Mouse (Mus musculus) liver, postnatal 0 days (tissue): ENCODE data around the gene Cfl1. TPM values are rescaled to one million over a fixed set of nuclear protein-coding genes. Genes with fewer than 3 reads are reported as not detected.
"Not testable (repeated sequence)": the region's sequence is repeated elsewhere in the genome, so short reads cannot be mapped to it uniquely, and the experiment has no call there.

Experiments used
- ATAC-seq: fragments of 200-750 bp; cut with Nextera tagmentation; 2 replicates; pipeline ENCODE4 v1.8.0; 2017; ENCODE audit warnings: mild to moderate bottlenecking, moderate library complexity
- DNase-seq: peaks from one replicate; pipeline ENCODE4 v3.0.0-alpha.2; 2016
- H3K27ac ChIP-seq: fragments of 300-500 bp; sonication (generic); 2 replicates; pipeline ENCODE4 v1.5.1; 2014; ENCODE audit warnings: antibody characterized with exemption, moderate library complexity, mild to moderate bottlenecking, low read depth
- H3K27me3 ChIP-seq: fragments of 300-500 bp; sonication (generic); 2 replicates; pipeline ENCODE4 v1.6.1; 2014; ENCODE audit warnings: low read length, control low read depth, mixed read lengths; ENCODE audit not compliant: insufficient read depth
- H3K36me3 ChIP-seq: fragments of 300-500 bp; sonication (generic); replicated peaks from 2 replicates; pipeline ENCODE4 v1.6.1; 2014; ENCODE audit warnings: mild to moderate bottlenecking, control low read depth, low read length, moderate library complexity, mixed read lengths; ENCODE audit not compliant: insufficient read depth
- H3K4me1 ChIP-seq: fragments of 300-500 bp; sonication (generic); 2 replicates; pipeline ENCODE4 v1.6.1; 2014; ENCODE audit warnings: antibody characterized with exemption, mild to moderate bottlenecking, control low read depth; ENCODE audit not compliant: insufficient read depth
- H3K4me2 ChIP-seq: fragments of 300-500 bp; sonication (generic); 2 replicates; pipeline ENCODE4 v1.6.1; 2014; ENCODE audit warnings: low read depth, mild to moderate bottlenecking, low read length, moderate library complexity, mixed read lengths
- H3K4me3 ChIP-seq: fragments of 300-500 bp; sonication (generic); 2 replicates; pipeline ENCODE4 v1.5.1; 2014; ENCODE audit warnings: low read depth, low read length
- H3K9ac ChIP-seq: fragments of 300-500 bp; sonication (generic); replicated peaks from 2 replicates; pipeline ENCODE4 v1.6.1; 2014; ENCODE audit warnings: mild to moderate bottlenecking, moderate library complexity
- H3K9me3 ChIP-seq: fragments of 300-500 bp; sonication (generic); 2 replicates; pipeline ENCODE4 v1.6.1; 2016; ENCODE audit warnings: mild to moderate bottlenecking, control low read depth, low read length, mixed read lengths
- CTCF ChIP-seq: sonication (generic); IDR thresholded peaks from 2 replicates; pipeline ENCODE4 v1.5.1; 2016; ENCODE audit warnings: antibody characterized with exemption, low read depth
- EP300 ChIP-seq: IDR thresholded peaks from 2 replicates; pipeline ENCODE4 v1.6.1; 2016; ENCODE audit warnings: antibody characterized with exemption, low read depth, mild to moderate bottlenecking
- WGBS: fragments of 180-500 bp; shearing (Covaris S2); extraction: QIAGEN DNeasy Blood & Tissue Kit; methylation state at CpG from one replicate; pipeline ENCODE4 v1.1.7; 2014; ENCODE audit not compliant: insufficient replicate concordance; 5-methylcytosine and 5-hydroxymethylcytosine counted together
- polyA plus RNA-seq: library from polyadenylated mRNA; unstranded; fragments of >200 nt; fragmentation: Nextera tagmentation; extraction: Ambion mirVana; gene quantifications from 2 replicates; pipeline ENCODE4 v1.2.1, GENCODE M21; 2015

Cfl1 gene
- polyA plus RNA-seq, 1 experiment from 2014 or later: 843 TPM

- H3K27ac ChIP-seq: peak overlapping the region; percentile 99
- H3K4me1 ChIP-seq: peaks cover 31% of the 10 kb centered on the region
- H3K4me2 ChIP-seq: peak overlapping the region; percentile 79
- TF ChIP-seq EP300 (no peak; the same call in 1 of the 2 replicates), CTCF (0 out of 2 replicates have a peak, but pooled peaks have one; percentile 3)
- under 1% methylated on average over 55 of the region's 59 CpGs for WGBS
- peak; percentile 38 for ATAC-seq
- H3K4me3 ChIP-seq: peak overlapping the region; percentile 99
- H3K9me3 ChIP-seq: no peaks in the 10 kb centered on the region
- peak; percentile 87 for DNase-seq
- H3K27me3 ChIP-seq: no peaks in the 10 kb centered on the region
- peak overlapping the region; percentile 99 for H3K9ac ChIP-seq
- peaks cover 31% of the 10 kb centered on the region for H3K36me3 ChIP-seq
Observed at GRCm38 (mm10) chr19:5490898-5491708, 848 bp downstream of the Cfl1 start.

DNA sequence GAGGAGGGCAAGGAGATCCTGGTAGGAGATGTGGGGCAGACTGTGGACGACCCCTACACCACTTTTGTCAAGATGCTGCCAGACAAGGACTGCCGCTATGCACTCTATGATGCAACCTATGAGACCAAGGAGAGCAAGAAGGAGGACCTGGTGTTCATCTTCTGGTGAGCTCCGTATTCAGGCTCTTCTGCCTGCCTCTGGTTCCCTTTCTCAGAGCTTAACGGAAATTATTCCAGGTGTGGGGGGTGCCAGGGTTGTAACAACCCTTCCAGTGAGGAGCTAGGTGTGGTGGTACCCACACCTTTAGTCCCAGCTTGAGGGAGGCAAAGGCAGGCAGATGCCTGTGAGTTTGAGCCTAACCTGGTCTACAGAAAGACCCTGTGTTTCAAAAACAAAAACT is 2.4 kb downstream of the Cfl1 start:
- Histone ChIP-seq H3K27me3 (no peaks in the 10 kb centered on the region), H3K4me3 (no peak overlapping the region), H3K4me2 (no peak overlapping the region), H3K36me3 (peaks cover 44% of the 10 kb centered on the region), H3K9me3 (no peaks in the 10 kb centered on the region), H3K27ac (no peak overlapping the region), H3K4me1 (peaks cover 20% of the 10 kb centered on the region), H3K9ac (0 out of 2 replicates have a peak overlapping the region, but pooled peaks have one; percentile 8)
- TF ChIP-seq EP300 (no peak), CTCF (no peak)
- DNase-seq (no peak), ATAC-seq (no peak)
- WGBS: 83% methylated on average over 4 of the region's 4 CpGs

- not testable (repeated sequence) for H3K4me2 ChIP-seq, H3K27ac ChIP-seq, DNase-seq, H3K9me3 ChIP-seq, ATAC-seq, H3K9ac ChIP-seq, H3K27me3 ChIP-seq, H3K4me3 ChIP-seq
- Histone ChIP-seq H3K36me3 (peaks cover 44% of the 10 kb centered on the region), H3K4me1 (peaks cover 19% of the 10 kb centered on the region)
- TF ChIP-seq CTCF: 0 out of 2 replicates have a peak, but pooled peaks have one; percentile 15
- 74% methylated on average over 9 of the region's 9 CpGs for WGBS
Observed at GRCm38 (mm10) chr19:5493301-5493721, 3.1 kb downstream of the Cfl1 start.

- H3K27me3 ChIP-seq: no peaks in the 10 kb centered on the region
- DNase-seq: no peak
- no peak overlapping the region for H3K4me3 ChIP-seq
- no peak overlapping the region for H3K9ac ChIP-seq
- H3K27ac ChIP-seq: no peak overlapping the region
- no peak for TF ChIP-seq EP300
- no peak for TF ChIP-seq CTCF
- H3K4me2 ChIP-seq: no peak overlapping the region
- ATAC-seq: no peak
- peaks cover 47% of the 10 kb centered on the region for H3K36me3 ChIP-seq
- 85% methylated on average over 3 of the region's 3 CpGs for WGBS
- peaks cover 12% of the 10 kb centered on the region for H3K4me1 ChIP-seq
- H3K9me3 ChIP-seq: no peaks in the 10 kb centered on the region
Observed at GRCm38 (mm10) chr19:5494314-5494713, 4.1 kb downstream of the Cfl1 start.

GRCm38 (mm10) chr19:5495353-5496051 is 5.2 kb downstream of the Cfl1 start:
- no peaks in the 10 kb centered on the region for H3K9me3 ChIP-seq
- 84% methylated on average over 12 of the region's 12 CpGs for WGBS
- H3K4me3 ChIP-seq: no peak overlapping the region
- H3K36me3 ChIP-seq: peaks cover 47% of the 10 kb centered on the region
- H3K4me2 ChIP-seq: no peak overlapping the region
- H3K27me3 ChIP-seq: no peaks in the 10 kb centered on the region
- DNase-seq (no peak), ATAC-seq (no peak)
- H3K4me1 ChIP-seq: peaks cover 7% of the 10 kb centered on the region; the same call in 1 of the 2 replicates
- TF ChIP-seq CTCF (no peak), EP300 (no peak)
- H3K9ac ChIP-seq: no peak overlapping the region
- no peak overlapping the region for H3K27ac ChIP-seq

- Histone ChIP-seq H3K27me3 (no peaks in the 10 kb centered on the region), H3K36me3 (peaks cover 47% of the 10 kb centered on the region), H3K27ac (no peak overlapping the region), H3K4me2 (no peak overlapping the region), H3K9ac (no peak overlapping the region), H3K4me3 (no peak overlapping the region), H3K9me3 (no peaks in the 10 kb centered on the region), H3K4me1 (peaks cover 7% of the 10 kb centered on the region; the same call in 1 of the 2 replicates)
- no peak for TF ChIP-seq CTCF
- TF ChIP-seq EP300: no peak
- 89% methylated on average over 16 of the region's 16 CpGs for WGBS
- DNase-seq (no peak), ATAC-seq (no peak)
Observed at GRCm38 (mm10) chr19:5496052-5496370, 5.8 kb downstream of the Cfl1 start.
